Mouse (Mus musculus) thymus, postnatal 4 days (tissue): ENCODE measurements at regions not wholly inside any gene's neighbourhood (a gene's known extent, or its start where the extent isn't known, plus 50 kb on each side); places are given as distances from the start of the nearest gene placed in this dataset.

Source experiments
- DNase-seq: peaks from one replicate; pipeline ENCODE4 v3.0.0; 2021

DNA sequence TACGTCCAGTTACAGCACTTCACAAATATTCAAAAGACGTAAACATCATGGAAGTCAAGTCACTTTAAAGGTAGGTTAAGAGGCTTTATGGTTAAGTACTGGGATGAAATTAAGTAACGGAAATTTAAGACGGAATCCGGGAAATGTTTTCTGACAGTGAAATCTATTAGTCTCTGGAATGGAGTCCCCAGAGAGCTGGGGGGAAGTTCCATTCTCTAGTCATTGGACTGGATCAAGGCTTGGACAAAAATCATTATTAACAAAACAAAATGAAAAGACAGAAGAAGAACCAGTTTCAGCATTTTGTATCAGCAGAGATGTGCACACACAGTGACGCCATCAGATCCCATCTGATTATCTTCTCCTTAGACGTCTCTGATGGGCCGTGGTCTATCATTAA, 337.8 kb upstream of the Pmfbp1 start:
- no peak for DNase-seq

DNA sequence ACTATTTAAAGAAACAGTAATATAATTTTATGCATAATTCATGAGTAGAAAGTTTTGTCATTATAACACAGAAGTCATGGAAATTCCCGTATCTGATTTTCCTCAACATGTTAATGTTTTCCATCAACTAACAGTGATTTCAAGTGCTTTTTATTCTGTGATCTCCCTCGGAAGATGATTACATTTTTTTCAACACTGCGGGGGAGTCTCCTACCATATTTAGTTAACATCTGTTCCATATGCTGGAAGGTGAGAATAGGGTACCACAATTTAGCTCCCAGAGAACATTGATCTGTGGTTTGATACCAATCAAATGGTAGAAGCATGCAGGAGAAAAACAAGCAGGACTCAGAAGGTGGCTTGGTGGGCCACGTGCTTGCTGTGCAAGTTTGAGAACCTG, 321.1 kb upstream of the Pmfbp1 start:
- no peak for DNase-seq

DNA sequence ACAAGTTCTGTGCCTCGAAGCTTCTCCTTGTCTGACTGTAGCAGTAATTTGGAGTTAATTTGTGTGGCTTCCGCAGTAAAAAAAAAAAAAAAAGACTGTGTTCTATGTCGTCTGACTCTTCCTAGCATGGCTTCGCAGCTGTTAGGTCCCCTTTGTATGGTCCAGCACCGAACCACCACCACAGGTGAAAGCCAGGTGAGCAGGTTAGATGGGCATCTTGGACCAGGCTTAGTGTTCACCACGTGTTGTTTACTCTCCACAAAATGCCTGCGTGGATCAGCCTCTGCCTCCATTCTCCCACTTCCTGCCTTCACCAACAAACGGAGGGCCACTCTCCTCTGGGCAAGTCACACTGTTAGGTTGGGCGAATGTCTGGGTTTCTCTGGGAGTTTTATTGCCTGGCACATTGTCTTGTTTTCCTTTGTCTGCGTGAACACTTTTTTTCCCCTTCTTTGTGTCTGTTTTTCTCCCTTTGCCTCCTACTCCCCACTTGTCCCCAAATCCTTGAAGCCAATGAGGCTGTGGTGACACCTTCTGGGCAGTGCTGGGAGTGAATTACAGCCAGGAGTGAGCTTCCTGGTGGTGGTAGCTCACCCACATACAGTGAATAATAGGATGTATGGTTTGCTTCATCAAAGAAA, 308.1 kb upstream of the Pmfbp1 start:
- peak; percentile 61 for DNase-seq

DNA sequence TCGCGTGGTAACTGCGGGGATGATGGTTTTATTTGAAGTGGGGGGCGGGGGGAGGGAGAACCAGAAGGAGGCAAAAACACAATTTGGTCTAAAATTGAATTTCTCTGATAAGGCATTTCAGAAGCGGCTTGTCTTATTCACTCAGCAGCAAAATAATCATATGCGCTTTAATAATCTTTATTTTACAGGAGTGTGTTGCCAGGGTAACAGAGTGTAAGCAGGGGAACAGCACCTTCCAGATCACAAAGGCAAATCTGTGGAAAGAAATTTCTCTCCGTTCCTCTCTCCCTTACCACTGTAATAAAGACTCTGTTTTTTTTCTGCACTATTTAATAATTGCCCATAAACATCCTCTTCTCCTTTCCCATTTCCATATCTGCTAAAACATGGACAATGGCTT, 306.2 kb upstream of the Pmfbp1 start:
- no peak for DNase-seq

DNA sequence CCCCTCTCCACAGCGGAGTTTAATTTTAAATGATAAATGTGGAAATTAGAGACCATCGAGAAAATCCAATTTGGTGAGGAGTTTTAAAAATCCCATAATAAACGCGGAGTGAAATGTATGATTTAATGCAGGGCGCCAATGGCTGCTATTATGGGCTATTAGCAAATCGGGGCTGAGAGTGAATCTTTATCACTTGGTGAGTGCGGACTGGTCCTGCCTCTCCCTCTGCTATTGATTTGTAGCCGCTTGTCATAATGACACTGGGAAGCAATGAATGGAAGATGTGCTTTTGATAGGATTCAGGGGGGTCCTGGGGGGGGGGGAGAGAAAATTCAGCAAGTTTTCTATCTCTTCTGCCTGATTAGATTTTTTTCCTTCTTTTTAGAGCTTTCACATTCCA, 279.6 kb upstream of the Pmfbp1 start:
- DNase-seq = no peak

DNA sequence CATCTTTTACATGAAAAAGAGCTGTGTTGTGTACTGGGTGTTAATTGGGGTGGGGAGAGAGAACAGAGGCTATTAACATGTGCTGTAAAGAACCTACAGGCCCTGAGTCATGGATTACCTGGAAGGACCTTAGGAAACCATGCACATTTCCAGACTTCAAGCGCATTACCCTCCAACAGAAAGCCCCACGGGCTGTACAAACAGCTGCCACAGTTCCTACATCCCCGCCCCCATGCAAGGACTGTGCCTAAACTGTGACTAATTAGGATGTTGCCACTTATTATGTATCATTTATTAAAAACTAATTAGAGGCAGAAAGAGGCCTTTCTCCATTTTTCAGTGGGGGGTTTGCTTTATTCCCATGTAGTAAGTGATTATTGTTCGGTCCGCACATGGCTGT, 277.5 kb upstream of the Pmfbp1 start:
- no peak for DNase-seq

DNA sequence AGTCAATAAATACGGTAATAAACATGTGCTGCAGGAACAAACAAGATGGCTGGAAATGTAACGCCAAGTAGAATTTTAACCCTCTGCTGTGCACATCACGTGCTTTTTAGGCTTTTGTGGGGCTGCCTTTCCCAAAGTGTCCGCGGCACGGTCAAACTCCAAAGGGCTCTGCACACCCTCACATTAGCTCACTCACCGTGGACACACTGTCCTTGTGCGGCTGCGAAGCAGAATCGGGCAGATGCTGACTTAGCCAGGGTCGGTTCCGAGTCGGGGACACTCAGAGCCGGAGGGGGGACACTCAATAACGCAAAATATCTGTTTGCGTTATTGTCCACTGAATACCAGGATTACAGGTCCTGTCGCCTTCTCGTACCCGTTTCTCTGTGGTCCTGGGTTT, 276.5 kb upstream of the Pmfbp1 start:
- no peak for DNase-seq

DNA sequence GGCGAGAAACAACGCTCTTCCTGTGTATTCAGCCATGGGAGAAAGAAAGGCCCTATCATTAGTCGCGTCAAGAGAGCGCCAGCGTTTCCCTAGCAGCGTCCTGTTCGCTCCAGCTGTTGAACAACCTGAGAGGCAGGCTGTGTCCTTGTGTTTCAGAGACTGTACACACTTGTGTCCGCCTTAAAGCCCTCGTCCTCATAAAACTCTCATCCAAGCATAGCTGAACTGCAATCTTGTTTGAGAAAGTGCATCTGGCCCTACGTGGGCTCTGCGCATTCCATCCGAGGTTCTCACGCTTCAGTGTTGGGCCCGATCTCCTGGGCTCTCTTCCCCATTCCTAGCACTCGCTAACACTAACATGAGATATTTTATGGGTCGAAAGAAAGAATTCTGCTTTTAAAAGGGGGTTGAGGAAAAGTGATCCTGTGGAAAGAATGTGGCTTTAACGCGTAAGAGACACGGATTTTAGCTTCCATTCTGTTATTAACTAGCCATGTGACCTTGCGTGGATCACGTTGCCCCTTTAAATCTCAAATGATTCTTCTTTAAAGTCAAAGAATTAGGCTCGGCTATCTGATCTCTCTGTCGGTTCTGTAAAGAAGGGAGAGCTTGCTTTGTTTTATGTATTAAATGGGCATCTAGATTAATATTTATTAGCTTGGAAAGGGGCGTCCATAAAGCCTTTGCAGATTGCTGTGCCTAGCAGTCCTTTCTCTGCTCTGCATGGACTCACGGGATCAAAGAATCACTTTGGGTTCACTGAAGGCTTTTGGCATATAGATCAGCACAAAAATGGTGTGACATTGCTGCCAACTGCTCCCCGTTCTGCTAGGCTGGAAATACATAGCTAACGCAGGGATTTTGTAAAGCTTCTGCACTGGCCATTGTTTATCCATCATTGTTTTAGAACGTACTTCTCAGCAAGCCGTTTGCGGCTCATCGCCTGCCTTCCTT, 261.3 kb upstream of the Pmfbp1 start:
- DNase-seq = no peak

DNA sequence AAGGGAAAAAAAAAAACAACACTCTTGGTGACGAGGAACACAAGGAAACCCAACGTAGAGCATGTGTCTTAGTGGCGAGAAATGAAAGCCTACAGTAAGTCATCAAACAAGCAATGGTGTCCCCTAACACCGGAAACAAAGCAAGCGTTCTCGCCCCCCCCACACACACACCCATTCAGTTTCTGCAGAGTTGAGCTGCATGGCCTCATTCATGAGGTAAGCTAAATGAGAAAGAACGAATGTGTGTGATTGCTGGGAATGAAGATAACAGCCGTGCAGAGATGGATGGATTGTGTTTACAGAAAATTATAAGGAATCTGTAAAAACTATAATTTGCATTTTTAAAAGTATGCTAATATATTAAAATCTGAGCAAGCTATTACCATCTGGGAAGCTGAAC, 248.3 kb upstream of the Pmfbp1 start:
- DNase-seq = no peak

DNA sequence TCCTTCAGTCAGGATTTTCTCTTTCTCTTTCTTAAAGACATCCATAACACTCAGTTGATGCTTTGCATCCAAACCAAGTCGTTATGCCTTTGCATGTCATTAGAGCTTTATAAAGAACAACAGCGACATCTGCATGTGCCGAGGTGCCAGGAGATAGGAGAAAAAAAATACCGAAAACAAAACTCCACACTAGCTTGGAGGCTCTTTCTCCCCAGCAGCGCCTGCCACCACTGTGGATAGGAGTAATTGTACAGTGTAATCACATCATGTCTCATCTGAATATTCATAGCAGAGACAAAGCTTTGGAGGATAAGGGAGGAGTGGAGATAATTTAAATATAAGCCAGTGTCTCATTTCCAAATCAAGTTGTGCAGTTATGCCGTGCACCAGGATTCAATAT, 246.0 kb upstream of the Pmfbp1 start:
- no peak for DNase-seq

DNA sequence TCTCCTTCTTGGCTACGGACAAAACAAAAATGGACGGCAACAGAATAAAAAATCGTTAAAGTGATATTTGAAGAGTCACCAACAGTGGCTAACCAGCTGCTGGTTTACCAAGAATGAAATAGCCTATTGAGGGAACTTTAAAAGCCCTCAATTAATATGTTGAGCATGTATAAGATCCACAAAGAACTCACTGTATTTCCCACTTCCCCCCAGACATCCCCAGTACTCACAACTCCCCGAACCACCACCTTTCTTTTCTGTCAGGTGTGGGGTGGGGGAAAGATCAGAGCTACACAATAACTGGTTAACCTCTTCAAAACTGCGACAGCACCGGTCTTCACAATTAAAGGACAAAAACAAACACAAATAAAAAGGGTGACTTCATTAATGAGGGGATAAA, 245.5 kb upstream of the Pmfbp1 start:
- no peak for DNase-seq

DNA sequence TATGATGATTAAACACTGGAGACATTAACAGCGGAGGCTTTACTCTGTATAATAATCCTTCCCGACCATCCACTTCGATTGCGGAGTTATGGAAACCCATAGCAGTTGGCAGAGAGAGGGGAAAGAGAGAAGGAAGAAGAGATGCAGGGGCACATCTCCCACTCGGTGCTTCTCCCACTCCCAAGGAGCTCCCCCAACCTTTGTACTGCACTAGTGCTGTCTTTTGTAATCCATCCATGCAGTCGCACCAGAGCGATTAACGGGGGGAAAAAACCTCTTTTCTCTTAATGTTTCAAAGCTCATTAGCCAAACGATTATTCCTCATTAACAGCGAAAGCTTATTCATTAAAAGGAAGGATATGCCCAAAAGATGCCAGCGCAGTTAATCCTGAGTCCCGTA, 244.6 kb upstream of the Pmfbp1 start:
- DNase-seq = no peak

DNA sequence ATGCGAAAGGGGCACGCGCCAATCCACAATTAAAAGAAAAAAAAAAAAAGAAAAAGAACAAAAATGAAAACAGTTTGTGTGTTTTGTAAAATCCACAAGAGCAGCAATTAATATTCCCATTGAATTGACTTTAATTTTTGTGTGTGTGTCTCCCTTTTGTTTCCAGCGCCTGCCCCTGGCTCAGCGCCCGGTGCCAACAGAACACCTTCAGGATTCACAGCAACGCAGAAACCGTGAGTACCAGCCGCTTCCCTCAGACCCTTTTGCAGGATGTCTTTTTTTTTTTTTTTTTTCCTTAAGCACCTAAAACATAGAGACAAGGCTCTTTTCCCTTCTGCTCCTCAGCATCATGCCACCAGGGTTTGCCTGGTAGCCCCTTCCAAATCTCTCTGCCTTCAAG, 244.1 kb upstream of the Pmfbp1 start:
- DNase-seq = no peak

DNA sequence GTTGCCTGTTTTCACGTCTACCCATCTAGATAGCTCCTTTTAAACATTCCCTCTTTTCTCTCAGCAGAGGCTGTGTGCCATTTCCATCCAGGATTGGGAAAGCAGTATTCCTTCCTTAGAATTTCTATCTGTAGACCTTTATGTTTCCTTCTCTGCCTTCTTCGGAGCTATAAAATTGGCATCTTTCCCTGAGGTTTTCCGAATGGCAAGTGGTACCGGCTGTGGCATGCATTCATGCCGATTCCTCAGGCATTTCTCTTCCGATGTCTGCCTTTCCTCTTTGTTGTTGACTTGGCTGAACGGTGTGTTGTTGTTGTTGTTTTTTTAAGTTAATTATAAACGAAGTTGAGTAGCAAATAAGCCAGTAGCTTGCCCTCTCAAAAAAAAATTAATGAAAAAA, 243.3 kb upstream of the Pmfbp1 start:
- no peak for DNase-seq

DNA sequence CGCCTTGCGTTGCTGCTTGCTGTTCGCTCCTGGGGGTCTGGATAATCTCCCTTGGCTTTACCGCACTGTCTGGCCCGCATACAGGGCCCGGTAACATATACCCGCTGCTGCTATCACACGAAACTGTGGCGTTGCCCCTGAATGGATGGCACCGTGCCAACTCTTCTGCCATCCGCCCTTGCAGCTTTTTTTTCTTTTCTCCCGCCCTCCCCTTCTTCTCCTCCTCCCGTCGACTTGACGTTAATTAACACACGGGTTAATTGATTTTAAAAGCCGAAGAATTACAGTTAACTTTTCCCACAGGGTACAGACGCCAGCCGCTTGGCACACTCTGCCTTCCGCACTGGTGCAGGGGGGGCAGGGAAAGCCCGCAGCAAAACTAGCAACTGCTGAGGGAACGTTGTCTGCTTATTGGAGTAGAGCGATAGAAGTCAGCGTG, 242.4 kb upstream of the Pmfbp1 start:
- no peak for DNase-seq

DNA sequence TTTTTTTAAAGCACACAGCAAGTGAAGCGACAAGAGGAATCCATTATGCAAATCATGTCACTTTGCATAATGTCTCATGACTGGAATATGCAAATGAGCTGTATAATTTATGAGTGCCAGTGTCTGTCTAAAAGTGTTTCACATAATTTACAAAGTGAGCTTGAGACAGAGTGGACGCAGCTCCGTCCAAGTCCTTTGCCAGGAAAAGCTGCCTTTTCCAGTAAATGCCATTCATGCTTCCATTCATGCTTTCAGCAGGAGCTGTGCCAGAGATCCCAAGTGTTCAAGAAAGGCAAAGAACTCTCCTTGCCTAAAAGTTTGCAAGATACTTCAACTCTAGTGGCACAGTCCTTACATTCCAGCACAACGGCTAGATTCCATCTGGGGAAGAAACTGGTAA, 241.4 kb upstream of the Pmfbp1 start:
- DNase-seq = no peak

DNA sequence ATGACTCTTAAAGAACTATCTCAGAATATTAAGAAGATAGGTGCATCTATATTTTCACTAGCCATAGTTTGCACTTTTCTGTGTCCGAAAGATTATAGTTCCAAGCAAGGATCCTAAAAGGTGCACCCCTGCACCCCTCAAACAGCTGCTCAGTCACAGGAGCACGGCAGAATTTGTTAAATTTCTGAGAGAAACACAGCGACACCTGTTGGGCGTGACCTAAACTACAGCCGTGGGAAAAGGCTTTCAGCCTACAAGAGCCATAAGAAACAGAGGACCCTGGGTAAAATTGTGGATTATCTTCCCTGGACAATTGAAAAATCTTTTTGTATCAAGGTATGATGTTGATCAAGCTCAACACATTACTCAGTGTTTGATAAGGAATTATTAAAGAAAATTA, 214.7 kb upstream of the Pmfbp1 start:
- peak; percentile 68 for DNase-seq

DNA sequence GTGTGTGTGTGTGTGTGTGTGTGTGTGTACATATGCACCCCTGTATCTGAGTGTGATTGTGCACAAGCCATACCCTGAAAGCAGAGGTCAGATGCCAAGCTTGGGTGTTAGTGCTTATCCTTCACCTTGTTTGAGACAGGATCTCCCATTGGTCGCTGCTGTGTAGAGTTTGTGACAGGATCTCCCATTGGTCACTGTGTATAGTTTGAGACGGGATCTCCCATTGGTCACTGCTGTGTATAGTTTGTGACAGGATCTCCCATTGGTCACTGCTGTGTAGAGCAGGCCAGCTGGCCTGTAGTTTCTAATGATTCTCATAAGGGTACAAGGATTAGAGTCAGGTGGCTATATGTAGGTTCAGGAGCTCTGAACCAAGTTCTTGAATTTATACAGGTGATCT, 213.3 kb upstream of the Pmfbp1 start:
- DNase-seq = no peak

DNA sequence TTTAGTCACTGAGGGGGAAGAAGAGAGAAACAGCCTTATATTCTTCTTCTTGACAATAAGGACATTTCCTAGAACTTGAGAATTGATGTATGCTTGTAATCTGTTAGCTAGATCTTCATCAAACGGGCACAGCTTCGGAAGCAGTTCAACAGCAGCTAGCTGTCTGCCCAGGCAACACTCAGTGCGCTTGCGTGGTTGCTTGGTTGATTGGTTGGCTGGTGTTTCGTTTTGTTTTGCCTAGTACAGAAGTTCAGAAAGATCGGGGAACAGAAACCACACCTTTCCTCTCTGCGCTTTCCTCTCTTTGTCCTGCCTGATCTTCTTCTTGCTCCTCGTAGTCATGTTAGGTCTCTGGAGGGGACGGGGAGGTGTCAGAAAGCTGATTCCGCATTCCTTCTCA, 212.2 kb upstream of the Pmfbp1 start:
- peak; percentile 11 for DNase-seq

DNA sequence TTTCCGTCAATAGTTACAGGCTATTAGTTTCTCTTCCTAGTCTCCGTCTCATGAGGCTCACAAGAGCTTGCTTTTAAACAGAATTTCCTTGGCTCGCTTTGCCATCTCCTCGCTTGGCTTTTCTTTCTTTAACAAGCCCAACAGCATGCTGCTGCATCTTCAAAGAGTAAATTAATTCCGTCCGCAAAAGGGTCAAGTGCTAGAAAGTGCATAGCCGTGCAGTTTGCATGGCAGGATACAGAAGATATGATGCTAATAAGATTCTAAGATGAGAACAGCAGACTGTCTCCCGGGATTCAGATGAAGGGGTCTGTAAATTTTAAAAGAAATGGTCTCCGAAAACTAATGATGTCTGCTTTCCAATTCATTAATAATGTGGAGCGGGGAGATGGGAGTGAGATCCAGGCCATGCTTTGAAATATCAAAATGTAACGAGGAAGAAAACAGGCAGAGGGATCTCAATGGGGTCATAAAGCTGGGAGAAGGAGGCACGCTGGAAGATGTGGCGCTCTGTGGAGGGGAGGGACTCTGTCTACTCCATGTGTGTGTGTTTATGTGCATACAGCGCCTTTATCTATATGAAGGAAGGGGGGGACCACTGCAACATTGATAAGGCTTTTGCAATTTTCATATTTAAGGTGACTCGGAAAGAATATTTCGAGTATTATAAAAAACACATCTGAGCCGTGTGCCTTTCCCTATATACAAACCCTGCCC, 183.0 kb upstream of the Pmfbp1 start:
- no peak for DNase-seq

DNA sequence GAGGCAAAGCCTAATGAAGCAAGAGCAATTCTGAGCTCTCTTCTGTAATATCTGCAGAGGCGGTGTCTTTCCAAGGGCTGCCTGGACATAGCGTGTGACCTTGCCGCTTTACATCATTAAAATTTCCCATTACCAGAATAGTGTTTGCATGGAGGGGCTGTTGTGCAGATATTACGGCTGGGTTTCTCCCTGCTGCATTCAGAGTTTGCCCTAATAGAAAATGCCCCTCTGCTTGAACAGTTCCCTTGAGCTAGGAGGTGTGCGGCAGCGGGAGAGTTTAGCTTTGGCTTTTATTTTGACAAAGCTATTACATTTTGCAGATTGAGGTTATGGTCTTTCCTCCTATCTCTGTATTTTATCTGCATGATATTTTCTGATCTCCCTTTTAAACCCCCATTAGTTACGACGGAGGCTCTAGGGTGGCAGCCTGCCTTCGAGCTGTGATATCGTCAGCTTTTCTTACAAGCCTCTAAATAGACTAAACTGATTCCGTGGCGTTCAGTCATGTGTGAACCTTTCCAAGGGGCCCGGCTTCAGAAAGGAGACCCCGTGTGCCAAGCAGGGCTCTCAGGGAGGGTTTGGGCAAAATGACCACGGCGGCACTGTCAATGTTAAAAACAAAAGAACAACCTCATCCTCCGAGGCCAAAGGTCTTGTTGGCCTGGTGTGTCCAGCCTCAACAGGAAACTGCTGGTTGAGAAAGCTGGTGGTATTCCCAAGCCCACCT, 182.2 kb upstream of the Pmfbp1 start:
- no peak for DNase-seq

DNA sequence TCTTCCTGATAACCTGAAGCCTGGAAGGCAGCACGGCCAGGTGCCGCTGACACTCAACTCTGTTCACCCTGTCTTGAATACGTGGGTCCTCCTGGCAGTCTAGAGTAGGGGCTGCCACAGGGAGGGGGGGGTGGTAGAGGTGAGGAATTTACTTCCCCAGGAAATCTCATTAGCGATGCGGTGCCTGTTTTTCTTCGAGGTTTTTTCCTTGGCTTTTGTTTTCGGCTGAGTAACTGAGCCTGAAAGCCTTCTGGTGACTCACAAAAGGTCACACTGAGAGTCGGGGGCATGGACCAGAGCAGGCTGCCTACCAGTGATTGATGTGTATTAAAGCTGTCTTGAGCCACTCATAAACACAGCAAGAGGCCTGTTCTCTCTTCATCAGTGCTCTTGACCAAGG, 181.1 kb upstream of the Pmfbp1 start:
- no peak for DNase-seq

DNA sequence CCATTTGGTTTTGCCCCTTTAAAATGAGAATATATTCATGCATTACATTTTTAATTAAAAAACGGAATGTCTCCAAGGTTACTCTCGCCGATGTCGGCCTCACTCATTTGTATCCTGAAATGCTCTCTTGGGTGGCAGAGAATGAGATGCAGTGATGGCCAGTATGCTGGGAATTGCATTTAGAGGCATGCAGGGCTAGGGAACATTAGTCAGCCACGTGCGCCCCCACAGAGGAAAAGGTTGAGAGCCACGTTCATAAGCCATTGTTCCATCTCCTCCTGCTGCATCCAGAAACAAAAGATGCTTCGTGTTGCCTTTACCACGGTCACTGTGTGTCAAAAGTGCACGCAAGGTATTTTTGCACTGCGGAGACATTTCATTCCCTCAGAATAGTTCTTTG, 172.9 kb upstream of the Pmfbp1 start:
- no peak for DNase-seq
